Mouse (Mus musculus) lung, postnatal 0 days (tissue): ENCODE data around the gene Tbc1d15. TPM values are rescaled to one million over a fixed set of nuclear protein-coding genes. Genes with fewer than 3 reads are reported as not detected.

Experiments
- ATAC-seq: fragments of 200-750 bp; cut with Nextera tagmentation; 2 replicates; pipeline ENCODE4 v1.8.0; 2017; ENCODE audit warnings: moderate library complexity
- DNase-seq: peaks from one replicate; pipeline ENCODE4 v3.0.0-alpha.2; 2016; ENCODE audit warnings: low spot score
- H3K27ac ChIP-seq: fragments of 300-500 bp; sonication (generic); 2 replicates; pipeline ENCODE4 v1.5.1; 2014; ENCODE audit warnings: antibody characterized with exemption, mild to moderate bottlenecking, low read length, mixed read lengths
- H3K27me3 ChIP-seq: fragments of 300-500 bp; sonication (generic); replicated peaks from 2 replicates; pipeline ENCODE4 v1.6.1; 2014; ENCODE audit warnings: low read length, mixed read lengths; ENCODE audit not compliant: insufficient read depth
- H3K36me3 ChIP-seq: fragments of 300-500 bp; sonication (generic); 2 replicates; pipeline ENCODE4 v1.6.1; 2014; ENCODE audit warnings: low read length, mixed read lengths; ENCODE audit not compliant: insufficient read depth
- H3K4me1 ChIP-seq: fragments of 300-500 bp; sonication (generic); 2 replicates; pipeline ENCODE4 v1.6.1; 2014; ENCODE audit warnings: antibody characterized with exemption, low read depth, low read length, mixed read lengths; ENCODE audit not compliant: insufficient read depth
- H3K4me2 ChIP-seq: fragments of 300-500 bp; sonication (generic); replicated peaks from 2 replicates; pipeline ENCODE4 v1.6.1; 2014; ENCODE audit warnings: low read depth, mild to moderate bottlenecking, low read length, moderate library complexity, mixed read lengths
- H3K4me3 ChIP-seq: fragments of 300-500 bp; sonication (generic); 2 replicates; pipeline ENCODE4 v1.5.1; 2014; ENCODE audit warnings: low read depth, low read length
- H3K9ac ChIP-seq: fragments of 300-500 bp; sonication (generic); replicated peaks from 2 replicates; pipeline ENCODE4 v1.6.1; 2014; ENCODE audit warnings: low read depth, mild to moderate bottlenecking
- H3K9me3 ChIP-seq: fragments of 300-500 bp; sonication (generic); 2 replicates; pipeline ENCODE4 v1.6.1; 2016; ENCODE audit warnings: low read length, mixed read lengths
- CTCF ChIP-seq: IDR thresholded peaks from 2 replicates; pipeline ENCODE4 v1.5.1; 2016; ENCODE audit warnings: antibody characterized with exemption, mild to moderate bottlenecking
- EP300 ChIP-seq: IDR thresholded peaks from 2 replicates; pipeline ENCODE4 v1.6.1; 2016; ENCODE audit warnings: antibody characterized with exemption, mild to moderate bottlenecking, control low read depth
- WGBS: fragments of 180-500 bp; shearing (Covaris S2); extraction: QIAGEN DNeasy Blood & Tissue Kit; methylation state at CpG from one replicate; pipeline ENCODE4 v1.1.7; 2014; 5-methylcytosine and 5-hydroxymethylcytosine counted together
- polyA plus RNA-seq: library from polyadenylated mRNA; unstranded; fragments of >200 nt; fragmentation: Nextera tagmentation; extraction: Ambion mirVana; gene quantifications from 2 replicates; pipeline ENCODE4 v1.2.1, GENCODE M21; 2015

The Tbc1d15 gene
- polyA plus RNA-seq, 1 experiment from 2014 or later, result 47.9 TPM

- peaks cover 34% of the 10 kb centered on the region; the same call in 1 of the 2 replicates for H3K36me3 ChIP-seq
- no peak overlapping the region for H3K4me3 ChIP-seq
- no peak overlapping the region for H3K9ac ChIP-seq
- H3K4me1 ChIP-seq, result no peaks in the 10 kb centered on the region
- WGBS, result 96% methylated on average over 11 of the region's 11 CpGs
- no peaks in the 10 kb centered on the region for H3K27me3 ChIP-seq
- H3K4me2 ChIP-seq, result no peak overlapping the region
- H3K9me3 ChIP-seq, result no peaks in the 10 kb centered on the region
- TF ChIP-seq EP300 (no peak), CTCF (no peak)
- DNase-seq, result no peak
- ATAC-seq, result no peak
- H3K27ac ChIP-seq, result no peak overlapping the region
These were observed 38.2 kb downstream of the Tbc1d15 start for GRCm38 (mm10) chr10:115212916-115213580.

GRCm38 (mm10) chr10:115205825-115206224 lies 45.4 kb downstream of the Tbc1d15 start:
- Histone ChIP-seq H3K9me3 (no peaks in the 10 kb centered on the region), H3K4me1 (no peaks in the 10 kb centered on the region), H3K4me2 (no peak overlapping the region), H3K4me3 (no peak overlapping the region), H3K9ac (no peak overlapping the region), H3K27ac (no peak overlapping the region), H3K27me3 (no peaks in the 10 kb centered on the region), H3K36me3 (peaks cover 22% of the 10 kb centered on the region; the same call in 1 of the 2 replicates)
- TF ChIP-seq EP300 (no peak), CTCF (no peak)
- DNase-seq, result no peak
- no peak for ATAC-seq
- WGBS, result 74% methylated on average over 3 of the region's 3 CpGs

GRCm38 (mm10) chr10:115205284-115205683 lies 46.0 kb downstream of the Tbc1d15 start:
- Histone ChIP-seq H3K36me3 (peaks cover 25% of the 10 kb centered on the region; the same call in 1 of the 2 replicates), H3K27me3 (no peaks in the 10 kb centered on the region), H3K4me2 (no peak overlapping the region), H3K4me1 (no peaks in the 10 kb centered on the region), H3K9ac (no peak overlapping the region), H3K4me3 (no peak overlapping the region), H3K27ac (no peak overlapping the region), H3K9me3 (no peaks in the 10 kb centered on the region)
- WGBS, result 33% methylated on average over 1 of the region's 1 CpGs
- 0 out of 2 replicates have a peak, but pooled peaks have one; percentile 11 for TF ChIP-seq EP300
- TF ChIP-seq CTCF, result no peak
- ATAC-seq (peak; percentile 32; the same call in 1 of the 2 replicates), DNase-seq (peak; percentile 32)

GRCm38 (mm10) chr10:115191214-115191613 lies 60.1 kb downstream of the Tbc1d15 start:
- H3K36me3 ChIP-seq, result no peaks in the 10 kb centered on the region
- DNase-seq, result no peak
- ATAC-seq, result no peak
- no peaks in the 10 kb centered on the region for H3K4me1 ChIP-seq
- 86% methylated on average over 7 of the region's 7 CpGs for WGBS
- no peak for TF ChIP-seq CTCF
- TF ChIP-seq EP300, result no peak
- no peak overlapping the region for H3K4me2 ChIP-seq
- no peaks in the 10 kb centered on the region for H3K27me3 ChIP-seq
- H3K27ac ChIP-seq, result no peak overlapping the region
- no peak overlapping the region for H3K9ac ChIP-seq
- H3K9me3 ChIP-seq, result no peaks in the 10 kb centered on the region
- no peak overlapping the region for H3K4me3 ChIP-seq

GRCm38 (mm10) chr10:115187390-115187789 lies 63.9 kb downstream of the Tbc1d15 start:
- no peak for TF ChIP-seq EP300
- no peak for ATAC-seq

DNA sequence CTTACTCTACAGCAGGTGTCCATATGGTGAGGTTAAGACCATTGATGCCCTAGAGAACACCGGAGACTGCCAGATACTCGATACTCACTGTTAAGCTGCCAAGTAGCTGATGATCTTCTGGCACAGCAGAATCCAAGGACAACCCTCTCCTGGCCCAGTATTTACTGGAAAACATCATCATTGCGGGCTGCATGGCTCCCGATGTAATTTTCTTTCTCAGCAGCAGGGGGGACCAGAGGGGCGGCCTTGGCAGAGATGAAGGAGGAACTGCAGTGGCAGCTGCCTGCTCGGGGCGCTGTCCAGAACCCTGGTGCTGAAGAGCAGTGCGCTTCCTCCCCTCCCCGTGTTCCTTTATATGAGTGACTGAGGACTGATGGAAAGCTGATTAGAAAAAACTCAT lies 66.6 kb downstream of the Tbc1d15 start, which contains the start of gene Tph2:
Tph2 (minus strand) TSS at position 326 of the 400 bp plus-strand sequence.
- H3K9me3 ChIP-seq, result no peaks in the 10 kb centered on the region
- peak; percentile 90 for DNase-seq
- H3K9ac ChIP-seq, result no peak within 1 kb of the TSS
- H3K4me2 ChIP-seq, result no peak within 1 kb of the TSS
- H3K4me3 ChIP-seq, result no peak within 1 kb of the TSS
- no peaks in the 10 kb centered on the region for H3K36me3 ChIP-seq
- no peak for TF ChIP-seq EP300
- TF ChIP-seq CTCF, result peak; percentile 85
- 6% methylated on average over 9 of the region's 9 CpGs for WGBS
- peak; percentile 71 for ATAC-seq
- H3K27me3 ChIP-seq, result no peaks in the 10 kb centered on the region
- no peaks in the 10 kb centered on the region for H3K4me1 ChIP-seq
- H3K27ac ChIP-seq, result no peak within 1 kb of the TSS

More at GRCm38 (mm10) chr10:115187390-115187789, 63.9 kb downstream of the Tbc1d15 start:
- Histone ChIP-seq H3K4me2 (no peak overlapping the region), H3K36me3 (no peaks in the 10 kb centered on the region), H3K9ac (no peak overlapping the region), H3K9me3 (no peaks in the 10 kb centered on the region), H3K4me3 (no peak overlapping the region), H3K27me3 (no peaks in the 10 kb centered on the region), H3K4me1 (no peaks in the 10 kb centered on the region), H3K27ac (no peak overlapping the region)
- 60% methylated on average over 1 of the region's 1 CpGs for WGBS
- DNase-seq, result peak; percentile 7
